Mouse (Mus musculus) adrenal gland, postnatal 0 days (tissue): Measurements from ENCODE around the gene Myo18a. TPM values are rescaled to one million over a fixed set of nuclear protein-coding genes. Genes with fewer than 3 reads are reported as not detected.

Experiments
- polyA plus RNA-seq: library from polyadenylated mRNA; unstranded; fragments of >200 nt; fragmentation: Nextera tagmentation; extraction: Ambion mirVana; gene quantifications from 2 replicates; pipeline ENCODE4 v1.2.1, GENCODE M21; 2015

Gene Myo18a
- 17.0 and 23.6 TPM in 2 replicates for polyA plus RNA-seq

DNA sequence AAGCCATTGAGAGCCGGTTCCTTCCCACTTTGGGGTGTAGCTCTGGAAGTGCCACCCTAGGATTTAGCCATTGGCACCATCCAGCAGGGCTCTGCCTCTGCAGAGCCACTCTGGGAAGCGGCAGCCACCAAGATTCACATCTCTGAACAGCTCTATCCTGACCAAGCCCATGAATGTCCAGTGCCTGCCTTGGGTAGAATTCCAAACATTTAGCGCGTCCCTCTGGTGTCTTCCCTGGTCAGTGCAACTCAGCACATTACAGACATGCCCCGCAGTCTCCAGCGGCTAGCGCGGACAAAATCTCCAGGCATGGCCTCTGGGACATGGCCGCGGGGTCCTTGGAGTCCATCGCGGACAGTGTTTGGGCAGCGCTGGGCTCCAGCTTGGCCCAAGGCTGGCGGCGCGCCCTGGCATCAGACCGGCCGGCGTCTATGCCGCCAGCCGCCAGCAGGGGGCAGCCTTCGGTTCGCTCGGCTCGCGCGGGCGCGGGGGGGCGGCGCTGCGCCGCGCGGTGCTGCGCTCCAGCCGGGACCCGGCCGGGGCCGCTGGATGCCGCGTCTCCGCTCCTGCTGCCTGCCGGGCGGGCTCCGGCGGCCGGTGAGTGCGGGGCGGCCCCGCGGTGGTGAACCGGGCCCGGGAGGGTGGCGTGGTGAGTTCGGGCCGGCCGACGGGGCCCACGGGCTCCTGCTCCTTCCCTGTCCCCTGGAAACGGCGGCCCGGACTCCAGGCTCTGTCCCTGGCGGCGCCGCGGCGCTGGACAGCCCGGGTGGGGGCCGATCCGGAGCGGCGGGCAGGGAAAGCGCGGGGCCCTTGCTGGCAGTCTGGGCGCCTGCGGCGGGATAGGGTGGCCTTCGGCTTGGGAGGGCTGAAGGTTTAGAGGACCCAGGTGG lies at the start of gene Myo18a:
TSS of gene Myo18a (plus strand) at position 464 of the 890 bp plus-strand sequence.

GRCm38 (mm10) chr11:77725183-77725582 lies 37.9 kb upstream of the Myo18a start, which contains the start of gene Cryba1:
Cryba1 (minus strand) TSS chr11:77725283.

DNA sequence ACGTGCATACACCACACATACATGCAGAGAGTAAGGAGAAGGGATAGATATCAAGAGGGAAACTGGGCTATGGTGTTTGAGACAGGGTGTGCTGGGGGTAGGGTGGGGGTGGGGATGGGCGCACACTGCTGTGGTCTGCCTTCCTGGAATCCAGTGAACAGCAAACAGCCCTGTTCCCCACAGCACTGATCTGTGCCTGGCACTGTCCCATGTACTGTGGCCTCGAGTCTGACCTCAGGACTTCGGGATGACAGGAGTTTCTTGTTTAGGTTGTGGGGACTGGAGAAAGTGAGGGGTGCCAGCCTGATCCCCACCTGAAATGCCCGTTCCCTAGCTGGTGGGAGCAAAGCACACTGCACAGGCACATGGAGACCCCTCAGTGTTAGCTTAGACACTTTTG lies 24.7 kb downstream of the Myo18a start, which contains the start of gene Gm10277:
TSS of gene Gm10277 (minus strand) at position 41 of the 400 bp plus-strand sequence.

GRCm38 (mm10) chr11:77893787-77894718 lies 131.0 kb downstream of the Myo18a start, which contains the start of gene Pipox:
Pipox (minus strand) TSS chr11:77894096.

Other genes with a start within 250 kb of the Myo18a start
- gene Abhd15, start 248.1 kb upstream of the Myo18a start, polyA plus RNA-seq: 5.8 and 8.4 TPM in 2 replicates
- 20.4 and 24.6 TPM in 2 replicates for gene Trp53i13, start 247.3 kb upstream of the Myo18a start, polyA plus RNA-seq
- 0.08 and 0.14 TPM in 2 replicates for gene Gm10392, start 244.0 kb upstream of the Myo18a start, polyA plus RNA-seq
- 10.7 and 12.3 TPM in 2 replicates for gene Taok1, start 155.4 kb upstream of the Myo18a start, polyA plus RNA-seq
- gene Nufip2, start 77.1 kb upstream of the Myo18a start, polyA plus RNA-seq: 2.6 and 4.8 TPM in 2 replicates
- gene Cryba1, start 38.0 kb upstream of the Myo18a start, polyA plus RNA-seq: not detected in 2 replicates
- 0.17 and 0.88 TPM in 2 replicates for gene Gm10277, start 24.5 kb downstream of the Myo18a start, polyA plus RNA-seq
- 3.2 and 6.5 TPM in 2 replicates for gene Pipox, start 130.8 kb downstream of the Myo18a start, polyA plus RNA-seq
- 1.5 and 1.8 TPM in 2 replicates for gene Sez6, start 167.6 kb downstream of the Myo18a start, polyA plus RNA-seq
- gene Phf12, start 219.5 kb downstream of the Myo18a start, polyA plus RNA-seq: 9.1 and 13.1 TPM in 2 replicates